Mouse (Mus musculus) cerebellum, adult 18-20 months (tissue): ENCODE data around the gene Hspb1.

Experiments used
- DNase-seq, 2 experiments: peaks; one replicate each; pipeline ENCODE4 v3.0.0; 2021

Gene Hspb1

DNA sequence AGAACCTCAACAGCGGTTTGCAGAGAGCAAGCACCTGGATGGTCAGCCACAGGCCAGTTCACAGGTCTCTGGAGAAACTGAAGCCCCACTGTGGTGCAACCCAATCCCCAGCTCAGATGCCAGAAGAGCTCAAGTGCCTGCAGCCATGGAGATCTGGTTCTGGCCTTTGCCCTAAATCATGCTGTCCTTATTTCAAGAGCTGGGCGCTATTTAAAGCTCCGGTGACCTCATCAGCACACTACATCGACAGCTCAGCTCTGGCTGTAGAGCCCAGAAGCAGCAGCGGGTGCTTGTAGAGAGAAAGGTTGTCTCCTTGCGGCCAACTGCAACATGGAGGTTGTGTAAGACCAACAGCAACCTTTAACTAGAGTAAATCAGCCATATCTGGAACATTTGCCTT is 26.4 kb downstream of the Hspb1 start:
- peak; percentile 58 to 71 for DNase-seq

DNA sequence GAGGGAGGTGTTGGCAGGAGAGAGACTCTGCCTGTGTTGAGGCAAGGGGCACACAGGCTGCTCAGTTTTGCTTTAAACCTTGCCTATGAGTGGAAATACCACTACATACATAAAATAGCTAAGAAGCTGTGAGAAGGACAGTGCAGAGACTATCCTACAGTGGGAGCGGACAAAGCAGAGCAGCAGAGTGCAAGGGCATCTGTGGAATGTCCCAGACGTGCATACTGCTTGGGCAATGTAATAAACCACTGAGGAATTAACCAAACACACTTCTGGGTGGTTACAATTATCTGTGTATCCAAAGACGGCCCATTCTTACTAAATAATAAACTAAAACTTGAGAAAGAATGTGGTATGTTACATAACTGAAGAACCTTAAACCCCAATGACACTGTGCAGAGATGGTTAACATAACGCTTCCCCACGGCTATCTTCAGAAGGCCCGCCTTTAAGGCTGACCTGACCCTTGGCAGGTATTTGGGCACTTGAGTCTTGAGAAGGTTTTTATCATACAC is 28.4 kb downstream of the Hspb1 start:
- no peak for DNase-seq

DNA sequence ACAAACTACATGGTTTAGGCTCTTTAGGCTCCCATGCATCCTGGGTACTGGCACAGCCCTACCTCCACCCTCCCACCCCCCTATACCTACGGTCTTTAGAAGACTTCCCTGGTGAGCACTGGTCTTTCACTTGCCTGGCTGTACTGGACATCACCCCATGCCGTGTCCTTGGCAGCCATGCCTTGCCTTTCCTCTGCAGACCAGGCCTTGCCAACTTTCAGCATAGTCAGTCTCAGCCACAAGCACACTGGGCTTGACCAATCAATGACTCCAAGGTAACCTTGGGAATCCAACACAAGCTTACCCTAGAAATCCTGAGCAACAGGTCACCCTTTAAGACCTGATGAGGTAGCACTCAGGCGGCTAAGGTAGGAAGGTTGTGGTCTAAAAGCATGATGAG is 28.9 kb downstream of the Hspb1 start:
- DNase-seq, result peak; percentile 77 to 81

DNA sequence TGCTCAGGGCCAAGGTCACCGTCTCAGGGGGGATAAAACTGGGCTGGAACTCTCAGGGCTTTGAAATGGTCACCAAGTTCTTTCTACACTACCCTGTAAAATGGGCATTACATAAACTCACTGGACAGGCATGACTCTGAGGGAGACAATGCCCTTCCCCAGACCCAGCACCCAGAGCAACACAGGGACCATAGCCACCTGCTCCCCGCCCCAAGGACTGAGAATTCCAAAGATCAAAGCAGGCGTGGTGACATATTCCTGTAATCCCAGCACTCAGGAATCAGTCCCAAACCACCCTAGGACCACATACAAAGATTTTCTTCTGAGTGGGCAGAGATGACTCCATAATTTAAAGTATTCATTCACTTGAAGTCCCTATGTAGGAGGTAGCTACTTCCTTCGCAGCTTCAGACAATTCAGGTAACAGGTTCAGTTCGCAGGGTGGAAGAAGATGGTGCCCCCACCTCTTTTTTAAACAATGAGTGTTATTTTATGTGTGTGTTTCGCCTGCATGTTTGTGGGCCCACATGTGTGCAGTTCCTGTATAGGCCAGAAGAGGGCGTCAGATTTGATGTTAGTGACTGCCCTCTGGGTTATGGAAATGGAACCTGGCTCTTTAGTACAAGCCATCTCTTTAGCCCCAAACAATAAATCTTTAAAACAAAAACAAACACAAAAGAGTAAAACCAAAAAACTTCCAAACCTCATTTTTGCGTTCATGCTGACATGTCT is 29.8 kb downstream of the Hspb1 start:
- DNase-seq, result no peak

DNA sequence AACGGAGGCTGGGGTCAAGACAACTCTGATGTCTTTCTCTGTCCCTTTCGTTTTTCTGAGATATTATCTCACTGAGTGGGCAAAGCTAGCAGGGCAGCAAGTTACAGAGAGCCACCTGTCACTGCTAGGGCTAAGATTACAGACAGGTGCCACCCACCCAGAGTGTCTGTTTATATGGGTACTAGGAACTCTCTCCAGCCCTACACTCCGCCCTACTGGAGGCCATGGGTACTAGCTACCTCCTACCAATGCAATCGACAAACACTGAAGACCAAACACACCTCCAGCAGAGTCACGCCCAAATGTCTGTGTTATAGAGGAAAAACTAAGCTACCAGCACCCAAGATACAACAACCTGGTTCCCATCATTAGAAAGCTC is 30.3 kb downstream of the Hspb1 start:
- no peak for DNase-seq

DNA sequence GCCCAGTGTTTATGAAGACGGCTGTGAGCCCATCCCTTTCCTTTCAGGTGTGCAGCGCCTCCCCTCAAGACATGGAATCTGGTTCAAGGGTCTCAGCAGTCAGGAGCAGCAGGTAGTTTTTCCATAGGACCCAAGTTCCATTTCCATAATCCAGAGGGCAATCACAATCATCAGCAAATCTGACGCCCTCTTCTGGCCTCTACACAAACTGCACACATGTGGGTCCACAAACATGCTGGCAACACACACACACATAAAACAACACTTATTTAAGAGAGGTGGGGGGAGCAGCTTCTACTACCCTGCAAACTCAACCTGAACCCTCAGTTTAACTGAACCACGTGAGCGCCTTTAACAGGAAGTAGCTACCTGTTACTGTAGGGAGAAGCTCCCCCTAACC is 30.9 kb downstream of the Hspb1 start:
- DNase-seq, result no peak

DNA sequence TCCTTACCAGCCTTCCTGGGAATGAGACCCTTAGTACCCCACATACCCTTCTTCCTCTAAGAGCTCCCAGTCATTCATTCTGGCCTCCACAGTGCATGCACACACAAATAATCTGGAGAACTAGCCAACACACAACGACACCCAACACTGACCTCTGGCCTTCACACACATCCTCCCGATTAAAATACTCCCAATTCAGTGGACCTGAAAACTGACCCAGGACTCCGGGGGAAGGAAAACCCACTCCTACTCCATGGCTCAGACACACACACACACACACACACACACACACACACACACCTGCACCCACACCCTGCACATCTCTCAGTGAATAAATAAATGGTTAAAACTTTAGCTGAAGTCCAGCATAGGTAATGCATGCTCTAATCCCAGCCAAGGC is 32.2 kb downstream of the Hspb1 start:
- no peak for DNase-seq

DNA sequence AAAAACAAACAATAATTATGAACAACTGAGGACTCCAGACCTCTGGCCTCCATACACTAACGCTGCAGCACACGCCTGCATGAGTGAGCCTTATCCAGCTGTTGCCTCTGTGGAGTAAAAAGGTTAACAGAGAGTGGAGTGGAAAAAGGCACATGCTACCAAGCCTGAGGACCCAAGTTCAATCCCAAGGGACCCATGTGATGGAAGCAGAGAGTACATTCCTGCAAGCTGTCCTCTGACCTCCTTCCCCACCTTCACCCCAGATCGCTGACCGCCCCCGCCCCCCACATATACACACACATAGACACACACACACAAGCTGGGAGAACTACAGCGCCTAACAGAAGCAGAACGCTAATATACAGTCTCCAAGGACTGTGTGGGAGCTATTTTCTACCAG is 36.2 kb downstream of the Hspb1 start:
- no peak for DNase-seq

DNA sequence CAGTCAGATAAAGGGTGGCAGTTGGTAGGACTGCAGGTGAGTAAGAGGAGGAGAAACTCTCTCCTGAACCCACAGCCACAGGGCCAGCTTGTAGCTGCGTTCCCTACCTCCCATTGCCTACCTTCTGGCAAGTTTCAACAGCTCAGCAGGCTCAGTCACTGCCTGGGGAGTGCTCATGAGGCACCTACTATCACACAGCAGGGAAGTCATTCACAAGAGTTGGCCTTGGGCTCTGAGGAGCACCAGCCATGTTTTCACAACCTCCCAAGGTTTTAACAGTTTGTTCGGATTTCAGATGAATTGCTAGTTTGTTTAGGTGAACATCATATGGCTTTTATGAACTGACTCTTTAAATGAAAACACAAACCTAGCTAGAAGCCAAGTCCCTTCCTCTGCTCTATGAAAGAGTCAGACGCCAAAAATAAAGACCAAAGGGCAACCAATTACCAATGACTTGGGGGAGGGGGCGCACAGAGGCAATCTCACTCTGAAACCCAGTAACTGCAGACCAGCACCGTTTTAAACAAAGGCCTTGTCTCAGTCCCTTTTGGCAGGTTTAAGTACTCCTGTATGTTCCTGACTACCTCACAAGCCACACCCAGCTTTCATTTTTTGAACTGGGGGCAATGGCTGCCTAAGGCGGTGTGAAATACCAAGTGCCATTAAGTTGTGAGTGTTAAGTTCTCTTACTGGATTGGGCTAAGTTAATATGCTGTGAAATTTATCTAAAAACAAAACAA is 42.1 kb downstream of the Hspb1 start:
- peak in 1 of 2 experiments; percentile 7 for DNase-seq

DNA sequence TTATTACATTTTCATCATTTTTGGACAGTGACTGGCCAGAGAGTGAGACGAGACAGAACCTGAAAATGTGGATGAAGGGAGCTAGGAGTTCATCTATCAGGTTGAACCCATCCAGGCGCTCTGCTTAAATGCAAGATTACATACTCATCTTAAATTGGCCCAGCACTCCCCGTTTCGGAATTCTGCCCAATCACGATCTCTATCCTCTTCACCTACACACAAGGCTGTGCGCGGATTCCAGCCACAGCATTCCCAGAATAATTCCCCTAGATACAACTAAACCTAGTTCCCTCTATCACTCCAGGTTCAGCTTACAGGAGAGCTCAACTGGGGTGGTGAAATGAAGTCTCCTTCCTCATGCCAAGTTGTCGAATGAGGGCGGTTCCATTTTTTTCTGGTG is 43.8 kb downstream of the Hspb1 start:
- no peak for DNase-seq

DNA sequence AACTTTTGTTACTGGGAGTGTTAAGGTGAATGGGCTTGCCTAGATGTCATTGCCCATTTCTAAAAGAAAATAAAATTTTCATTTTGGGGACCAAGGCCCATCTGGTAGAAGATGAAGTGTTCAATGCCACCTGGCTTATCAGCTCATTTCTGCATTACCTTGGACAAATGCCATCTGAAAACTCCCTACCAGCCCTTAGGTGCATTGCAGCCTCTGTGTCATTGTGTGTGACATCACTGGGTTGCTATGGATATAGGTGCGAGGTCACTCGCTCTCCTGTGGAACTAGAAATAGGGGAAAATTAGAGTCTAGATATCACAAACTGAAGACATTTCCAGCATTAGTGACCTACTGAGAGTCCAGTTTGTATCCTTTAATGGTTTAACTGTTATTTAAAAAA is 44.6 kb downstream of the Hspb1 start:
- peak in 1 of 2 experiments; percentile 43 for DNase-seq

DNA sequence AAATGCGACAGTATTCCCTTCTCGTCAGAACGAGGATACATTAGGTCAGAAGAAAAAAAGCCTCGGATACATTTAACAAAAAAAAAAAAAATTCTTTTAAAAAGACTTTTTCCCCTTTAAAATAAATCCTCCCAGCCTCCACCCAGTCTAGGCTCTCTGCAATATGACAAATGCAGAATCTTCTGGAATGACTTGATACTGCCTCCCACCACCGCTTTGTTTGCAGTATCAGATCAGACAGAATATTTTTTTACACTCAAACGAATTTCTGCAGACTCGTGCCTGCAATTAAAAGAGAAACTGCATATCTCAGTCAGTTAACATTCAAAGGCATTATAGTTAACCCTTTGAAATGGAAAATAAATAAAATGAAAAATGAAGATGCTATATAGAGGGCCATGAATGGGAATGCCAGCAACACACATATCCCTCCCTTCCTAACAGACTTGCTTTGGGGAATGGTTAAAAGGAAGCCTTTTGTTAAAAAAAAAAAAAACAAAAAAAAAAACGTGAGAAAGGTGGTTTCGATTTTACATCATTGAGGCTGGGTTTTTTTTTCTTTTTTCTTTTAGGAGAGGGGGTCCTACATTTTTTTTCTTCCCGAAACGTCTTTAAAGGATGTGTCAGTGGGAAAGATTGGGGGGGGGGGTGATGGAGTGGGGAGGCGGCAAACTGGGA is 45.6 kb downstream of the Hspb1 start:
- no peak for DNase-seq

DNA sequence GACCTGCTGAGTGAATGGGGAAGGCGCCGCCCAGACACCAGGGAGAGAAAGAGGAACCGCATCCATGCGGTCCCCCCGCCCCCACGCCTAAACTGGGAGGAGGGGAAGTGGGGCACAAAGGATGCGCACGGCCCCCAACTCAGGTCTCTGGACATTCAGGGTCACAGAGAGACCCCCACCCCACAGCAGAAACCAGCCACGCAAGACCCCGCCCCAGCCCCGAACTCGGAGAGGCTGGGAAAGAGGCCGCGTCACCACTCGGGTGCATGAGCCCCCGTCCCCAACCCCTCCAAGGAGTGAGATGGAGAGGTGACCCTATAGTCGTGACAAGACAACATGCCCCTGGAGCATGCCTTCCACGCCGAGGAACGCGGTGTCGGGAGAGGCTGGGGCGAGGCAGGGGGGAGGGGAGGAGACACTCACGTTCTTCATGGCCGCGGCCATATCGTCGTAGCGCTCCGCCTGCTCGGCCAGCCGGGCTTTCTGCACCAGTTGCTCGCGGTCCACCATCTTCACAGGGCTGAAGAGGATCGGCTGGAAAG is 46.3 kb downstream of the Hspb1 start:
- DNase-seq, result peak; percentile 74 to 75

DNA sequence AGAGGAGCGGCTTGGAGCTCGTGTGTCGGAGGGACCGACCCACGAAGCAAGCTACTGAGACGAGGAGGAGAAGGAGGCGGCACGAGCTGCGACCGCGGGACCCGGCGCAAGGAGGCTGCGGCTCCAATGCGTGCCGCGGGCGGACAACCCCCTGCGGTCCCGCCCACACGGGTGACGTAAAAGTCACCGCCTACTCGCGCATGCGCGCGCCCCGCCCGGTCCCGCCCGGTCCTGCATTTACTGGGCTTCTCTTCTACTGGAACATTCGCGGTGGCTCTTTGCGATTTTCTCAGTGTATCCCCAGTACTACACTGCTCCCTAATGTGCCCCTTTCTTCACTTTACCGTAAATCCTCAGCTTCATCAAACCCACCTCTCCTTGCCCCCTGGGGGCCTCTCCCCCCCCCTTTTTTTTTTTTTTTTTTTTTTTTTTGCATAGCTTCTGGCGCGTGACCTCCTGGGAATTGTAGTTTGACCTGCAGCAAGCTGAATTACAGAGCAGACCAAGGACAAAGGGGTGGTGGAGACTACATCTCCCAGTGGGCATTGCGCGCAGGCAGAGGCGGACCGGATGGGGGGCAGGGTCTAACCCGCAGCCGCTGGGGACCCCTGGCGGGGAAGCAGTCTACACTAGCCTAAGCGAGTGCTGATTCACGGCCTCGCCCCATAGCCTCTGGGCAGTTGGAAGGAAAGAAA is 46.9 kb downstream of the Hspb1 start, which contains the start of gene Ywhag:
Gene Ywhag (minus strand): TSS at position 136 of the 695 bp plus-strand sequence.
- peak; percentile 98 to 99 for DNase-seq

DNA sequence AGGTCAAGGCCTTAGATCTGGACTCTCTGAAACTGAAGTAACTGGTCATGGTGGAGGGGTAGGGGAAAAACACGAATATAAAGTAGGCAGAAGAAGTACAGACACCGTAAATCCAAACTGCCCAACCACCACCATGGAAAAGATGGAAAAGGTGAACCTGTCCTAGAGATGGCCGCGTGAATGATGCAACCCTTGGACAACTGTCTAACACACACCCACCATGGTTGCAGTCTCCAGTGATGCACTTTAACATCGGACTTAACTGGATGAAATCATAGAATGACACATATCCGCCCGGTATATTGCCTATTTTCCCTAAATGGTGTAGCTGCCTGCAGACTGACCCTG is 47.4 kb downstream of the Hspb1 start:
- no peak for DNase-seq

DNA sequence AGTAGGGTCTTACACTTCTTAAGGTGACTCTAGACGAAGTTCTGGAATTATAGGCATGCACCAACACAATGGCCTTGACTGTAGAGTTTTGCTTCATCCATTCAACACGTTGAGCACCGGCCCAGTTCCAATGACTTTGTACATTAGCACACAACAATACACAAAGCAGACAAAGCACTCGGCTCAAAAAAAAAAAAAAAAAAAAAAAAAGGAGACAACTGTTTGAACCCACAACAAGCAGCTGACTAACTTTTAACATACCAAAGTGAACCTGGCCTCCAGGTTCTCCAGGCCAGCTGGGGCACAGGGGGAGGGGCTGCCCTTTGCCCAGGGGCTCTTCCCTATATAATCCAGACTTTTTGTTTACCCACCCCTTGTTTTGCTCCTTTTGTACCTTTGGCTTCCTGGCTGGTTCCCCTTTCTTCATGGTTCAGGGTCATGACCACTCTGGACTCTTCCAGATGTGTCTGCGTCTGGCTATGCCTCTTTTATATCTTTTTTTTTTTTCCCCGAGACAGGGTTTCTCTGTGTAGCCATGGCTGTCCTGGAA is 48.0 kb downstream of the Hspb1 start:
- DNase-seq, result no peak
